Mouse (Mus musculus) lung, adult 2 months (tissue): Measurements from ENCODE around the gene Gm15023. TPM values are rescaled to one million over a fixed set of nuclear protein-coding genes. Genes with fewer than 3 reads are reported as not detected.
"Not testable (repeated sequence)": the region's sequence is repeated elsewhere in the genome, so short reads cannot be mapped to it uniquely, and the experiment has no call there.

Experiments used
- DNase-seq: peaks from one replicate; pipeline ENCODE4 v3.0.0; 2022
- H3K4me1 ChIP-seq: fragments of 200-500 bp; 2 replicates; pipeline ENCODE4 v1.6.1; 2011; ENCODE audit warnings: low read length; ENCODE audit not compliant: control insufficient read depth, insufficient read depth
- H3K4me3 ChIP-seq: fragments of 200-500 bp; replicated peaks from 2 replicates; pipeline ENCODE3; 2011; ENCODE audit warnings: low read depth, mild to moderate bottlenecking, control low read depth, low read length; ENCODE audit errors: extremely low read depth
- CTCF ChIP-seq: fragments of 200-500 bp; IDR thresholded peaks from 2 replicates; pipeline ENCODE4 v1.5.1; 2011; ENCODE audit warnings: mild to moderate bottlenecking, low read length, control low read depth; ENCODE audit not compliant: insufficient read depth
- POLR2A ChIP-seq: fragments of 200-500 bp; IDR thresholded peaks from 2 replicates; pipeline ENCODE4 v1.6.1; 2011; ENCODE audit warnings: low read depth, mild to moderate bottlenecking, control low read depth, low read length, borderline replicate concordance; ENCODE audit errors: extremely low read depth
- WGBS: fragments of 180-500 bp; shearing (Covaris S2); methylation state at CpG from one replicate; pipeline ENCODE4 v1.1.7; 2018; 5-methylcytosine and 5-hydroxymethylcytosine counted together
- polyA plus RNA-seq: library from polyadenylated mRNA; depleted of rRNA; stranded (reverse); fragments of >200 nt; gene quantifications from 2 replicates; pipeline ENCODE4 v1.2.3, GENCODE M21; 2012; rRNA removed

Gm15023 gene
- polyA plus RNA-seq: not detected in 2 replicates

- DNase-seq, H3K4me3 ChIP-seq, H3K4me1 ChIP-seq: not testable (repeated sequence)
- 95% methylated on average over 7 of the region's 14 CpGs for WGBS
Measured at GRCm38 (mm10) chrX:135177532-135177931, at the start of gene Gm15023. TSS of gene Gm15023 (minus strand) at chrX:135177632.

GRCm38 (mm10) chrX:135210436-135211221 is 33.2 kb upstream of the Gm15023 start, which contains the start of gene Tceal6:
TSS of gene Tceal6 (minus strand) at chrX:135210687.
- no peaks in the 10 kb centered on the region for H3K4me1 ChIP-seq
- WGBS: 32% methylated on average over 13 of the region's 13 CpGs
- TF ChIP-seq CTCF: no peak
- TF ChIP-seq POLR2A: no peak
- no peak within 1 kb of the TSS for H3K4me3 ChIP-seq
- DNase-seq: no peak

GRCm38 (mm10) chrX:135209773-135210435 is 32.5 kb upstream of the Gm15023 start:
- WGBS: 37% methylated on average over 21 of the region's 21 CpGs
- H3K4me1 ChIP-seq, H3K4me3 ChIP-seq, DNase-seq: not testable (repeated sequence)

- H3K4me3 ChIP-seq, DNase-seq, H3K4me1 ChIP-seq: not testable (repeated sequence)
- no CpG with 5 or more reads among the region's 6 CpGs for WGBS
Measured at GRCm38 (mm10) chrX:135189924-135190323, 12.5 kb upstream of the Gm15023 start.

- not testable (repeated sequence) for H3K4me3 ChIP-seq, H3K4me1 ChIP-seq, DNase-seq
- WGBS: no CpG with 5 or more reads among the region's 3 CpGs
Measured at GRCm38 (mm10) chrX:135188661-135189060, 11.2 kb upstream of the Gm15023 start.

Other genes starting within 250 kb of the Gm15023 start
- not detected in 2 replicates for gene Nxf2, start 212.9 kb downstream of the Gm15023 start, polyA plus RNA-seq
- 0.71 and 0.72 TPM in 2 replicates for gene Zmat1, start 168.4 kb downstream of the Gm15023 start, polyA plus RNA-seq
- 0.21 TPM in 1 of 2 replicates, not detected in the other for gene Tceal6, start 33.1 kb upstream of the Gm15023 start, polyA plus RNA-seq
- gene Pramel3, start 124.7 kb upstream of the Gm15023 start, polyA plus RNA-seq: not detected in 2 replicates
- gene Gm5128, start 195.7 kb upstream of the Gm15023 start, polyA plus RNA-seq: not detected in 2 replicates